Mouse (Mus musculus): Measurements from ENCODE around the gene Cyth1.

Cyth1 gene

DNA sequence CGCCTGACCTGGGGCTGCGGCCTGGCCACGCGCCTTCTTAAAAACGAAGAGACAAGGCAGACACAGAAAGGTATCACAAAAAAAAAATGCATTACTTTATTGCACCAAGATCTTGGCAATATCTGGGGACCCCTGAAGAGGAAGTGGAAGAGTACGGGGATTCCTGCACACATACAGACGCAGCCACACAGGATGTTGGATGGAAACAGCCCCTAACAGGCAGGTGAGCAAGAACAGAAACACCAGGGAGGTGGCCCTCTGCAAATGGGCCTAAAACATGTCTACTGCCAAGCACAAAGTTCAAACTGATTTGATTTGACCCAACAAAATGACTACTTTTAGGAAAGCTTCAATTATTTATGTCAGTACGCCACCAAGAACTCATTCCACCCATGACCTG, 11.2 kb upstream of the Cyth1 start:
- in situ Hi-C loops (cut with MboI; ENCODE audit: low pct_unique_long_range_greater_than_20kb in 1 of 2, low sequenced_read_pairs in 2 of 2, unreplicated experiment in 1 of 2): no loop called here

DNA sequence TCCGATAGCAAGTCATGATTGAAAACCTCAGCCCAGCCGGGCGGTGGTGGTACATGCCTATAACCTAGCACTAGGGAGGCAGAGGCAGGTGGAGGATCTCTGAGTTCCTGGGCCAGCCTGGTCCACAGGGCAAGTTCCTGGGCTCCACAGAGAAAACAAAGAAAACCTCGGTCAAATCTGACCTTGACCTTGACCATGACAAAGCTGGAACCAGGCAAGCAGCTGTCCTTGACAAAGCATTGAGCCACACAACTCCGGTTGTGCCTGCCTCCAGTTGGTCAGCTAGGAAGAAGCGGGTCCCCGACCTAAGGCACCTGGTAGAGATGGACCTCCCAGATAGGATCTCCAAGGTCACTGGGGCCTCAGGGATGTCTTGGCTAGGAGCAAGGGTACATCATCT, 8.0 kb upstream of the Cyth1 start:
- in situ Hi-C loops (cut with MboI; ENCODE audit: low pct_unique_long_range_greater_than_20kb in 1 of 2, low sequenced_read_pairs in 2 of 2, unreplicated experiment in 1 of 2): no loop called here

DNA sequence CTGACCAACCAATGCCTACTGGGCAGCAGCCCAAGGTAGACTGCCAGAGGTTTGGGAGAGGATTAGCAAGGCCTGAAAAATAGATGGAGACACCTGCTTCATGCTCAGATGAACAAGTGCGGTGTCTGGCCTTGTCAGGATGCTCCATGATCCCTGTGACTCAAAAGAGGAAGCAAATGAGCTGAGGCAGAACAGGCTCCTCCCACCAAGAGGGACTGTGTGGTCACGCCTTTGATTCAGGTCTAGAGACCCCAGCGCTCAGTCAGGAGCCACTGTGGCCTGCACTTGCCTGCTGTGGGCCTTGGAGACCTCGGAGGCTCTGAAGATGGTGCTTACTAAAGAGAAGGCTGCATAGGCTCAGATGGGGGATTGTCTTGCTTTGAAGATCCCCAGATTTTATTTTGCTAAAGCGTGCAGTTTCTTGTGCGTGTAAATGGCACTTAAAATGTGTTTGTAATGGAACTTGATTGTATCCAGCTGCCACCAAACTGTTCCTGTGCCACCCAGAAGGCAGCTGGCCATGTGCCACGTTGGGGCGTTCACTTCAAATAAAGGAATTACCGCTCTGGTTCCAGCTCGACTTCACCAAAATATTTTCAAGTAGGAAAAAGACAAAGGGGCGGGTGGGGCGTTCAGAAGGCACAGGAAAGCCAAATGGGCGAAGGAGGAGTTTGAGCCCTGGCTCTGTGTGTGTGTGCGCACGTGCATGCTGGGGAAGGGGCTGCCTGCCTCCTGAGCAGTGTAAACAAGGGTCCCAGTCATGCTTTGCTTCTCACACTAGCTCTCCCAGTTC, 6.0 kb upstream of the Cyth1 start:
- in situ Hi-C loops (cut with MboI; ENCODE audit: low pct_unique_long_range_greater_than_20kb in 1 of 2, low sequenced_read_pairs in 2 of 2, unreplicated experiment in 1 of 2): no loop called here

DNA sequence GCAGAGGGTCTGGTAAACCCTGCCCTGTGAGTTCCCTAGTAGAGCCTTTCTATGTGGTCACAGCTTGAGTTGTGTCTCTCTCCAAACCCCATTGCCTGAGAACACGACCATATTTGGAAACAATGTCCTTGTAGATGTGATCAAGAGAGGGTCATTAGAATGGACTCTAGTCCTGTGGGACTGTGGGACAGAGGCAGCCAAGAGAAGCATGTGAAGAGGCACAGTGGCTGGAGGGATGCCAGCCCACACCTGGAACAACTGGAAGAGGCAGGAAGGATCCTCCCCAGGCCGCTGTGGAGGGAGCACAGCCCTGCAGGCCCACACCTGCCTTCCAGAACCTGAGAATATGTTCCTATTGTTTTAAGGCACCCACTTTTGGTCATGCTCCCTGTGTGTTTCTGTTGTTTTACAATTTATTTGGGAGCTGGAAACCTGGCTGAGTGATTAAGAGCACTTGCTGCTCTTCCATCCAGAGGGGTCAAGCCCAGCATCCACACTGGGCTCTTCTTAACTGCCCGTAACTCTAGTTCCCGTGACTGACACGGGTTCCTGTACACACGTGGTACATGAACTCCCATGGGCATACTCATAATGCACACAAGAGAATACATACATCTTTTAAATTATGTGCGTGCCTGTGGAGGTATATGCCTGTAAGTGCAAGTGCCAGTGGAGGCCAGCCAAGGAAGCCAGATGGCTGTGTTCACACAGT, 5.2 kb upstream of the Cyth1 start:
- in situ Hi-C loops (cut with MboI; ENCODE audit: low pct_unique_long_range_greater_than_20kb in 1 of 2, low sequenced_read_pairs in 2 of 2, unreplicated experiment in 1 of 2): no loop called here

DNA sequence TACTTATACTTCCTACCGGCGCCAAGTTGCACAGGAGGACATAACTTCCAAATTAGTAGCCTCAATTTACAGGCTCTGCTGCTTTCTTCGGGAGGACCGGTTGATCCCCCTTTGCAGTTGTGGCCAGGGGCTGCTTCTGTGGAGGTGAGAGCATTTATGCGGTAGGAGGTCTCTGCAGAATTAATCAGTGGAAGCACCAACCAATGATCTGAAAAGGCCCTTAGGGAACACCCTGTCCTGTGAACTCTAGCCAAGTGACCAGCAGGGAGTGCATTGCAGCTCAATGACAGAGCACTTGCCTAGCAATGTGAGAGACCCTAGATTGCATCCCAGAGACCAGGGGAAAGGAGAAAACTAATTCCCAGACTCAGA, 606 bp upstream of the Cyth1 start:
- in situ Hi-C loops (cut with MboI; ENCODE audit: low pct_unique_long_range_greater_than_20kb in 1 of 2, low sequenced_read_pairs in 2 of 2, unreplicated experiment in 1 of 2): no loop called here

DNA sequence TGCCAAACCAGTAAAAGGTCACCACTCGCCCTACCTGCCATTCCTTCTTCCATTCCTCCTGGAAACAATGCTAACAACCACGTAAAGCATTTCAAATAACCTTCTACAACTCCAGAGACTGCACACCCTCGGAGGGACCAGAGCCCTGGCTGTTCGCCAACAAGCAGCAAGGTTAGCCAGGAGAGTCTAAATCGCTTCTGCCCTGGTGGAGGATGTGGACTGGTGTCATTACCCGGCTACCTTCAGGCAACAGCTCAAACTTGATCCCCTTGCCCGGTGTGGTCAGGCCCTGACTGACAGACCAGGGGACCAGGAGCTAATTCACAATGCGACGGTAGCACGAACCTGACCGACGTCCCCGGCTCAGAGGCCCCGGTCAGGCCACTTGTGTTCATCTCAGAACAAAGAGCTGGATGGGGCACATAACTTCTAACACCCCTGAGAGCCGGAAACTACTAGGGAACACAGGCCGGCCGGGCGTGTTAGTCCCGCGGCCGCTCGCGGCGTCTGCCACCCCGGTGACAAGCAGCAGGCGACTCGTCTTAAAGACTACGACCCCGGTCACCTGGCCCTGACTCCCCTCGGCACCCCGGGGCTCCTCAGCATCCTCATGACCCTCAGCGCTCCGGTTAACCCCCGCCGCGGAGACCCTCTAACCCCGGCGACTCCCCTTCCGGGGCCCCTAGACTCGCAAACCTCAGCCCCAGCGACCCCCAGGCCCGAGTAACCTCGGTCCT, 865 bp downstream of the Cyth1 start:
- in situ Hi-C loops (cut with MboI; ENCODE audit: low pct_unique_long_range_greater_than_20kb in 1 of 2, low sequenced_read_pairs in 2 of 2, unreplicated experiment in 1 of 2): no loop called here

DNA sequence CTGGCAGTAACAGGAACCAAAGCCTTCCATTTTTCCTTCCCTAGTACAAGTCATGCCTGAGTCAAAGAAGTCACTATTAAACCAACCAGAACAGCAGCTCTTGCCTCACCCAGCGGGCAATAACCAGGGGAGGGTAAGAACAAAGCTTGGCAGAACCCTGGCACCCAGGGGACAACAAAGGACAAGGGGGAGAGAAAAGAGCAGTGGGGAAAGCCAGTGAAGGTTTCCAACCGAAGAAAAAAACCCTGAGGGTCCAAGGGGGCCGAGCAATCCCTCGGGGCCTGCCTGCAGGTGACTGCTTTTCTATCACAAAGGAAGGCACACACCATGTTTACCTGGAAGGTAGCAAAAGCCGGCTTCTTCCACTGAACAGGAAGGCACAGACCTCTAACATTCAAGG, 1.7 kb downstream of the Cyth1 start:
- in situ Hi-C loops (cut with MboI; ENCODE audit: low pct_unique_long_range_greater_than_20kb in 1 of 2, low sequenced_read_pairs in 2 of 2, unreplicated experiment in 1 of 2): no loop called here

DNA sequence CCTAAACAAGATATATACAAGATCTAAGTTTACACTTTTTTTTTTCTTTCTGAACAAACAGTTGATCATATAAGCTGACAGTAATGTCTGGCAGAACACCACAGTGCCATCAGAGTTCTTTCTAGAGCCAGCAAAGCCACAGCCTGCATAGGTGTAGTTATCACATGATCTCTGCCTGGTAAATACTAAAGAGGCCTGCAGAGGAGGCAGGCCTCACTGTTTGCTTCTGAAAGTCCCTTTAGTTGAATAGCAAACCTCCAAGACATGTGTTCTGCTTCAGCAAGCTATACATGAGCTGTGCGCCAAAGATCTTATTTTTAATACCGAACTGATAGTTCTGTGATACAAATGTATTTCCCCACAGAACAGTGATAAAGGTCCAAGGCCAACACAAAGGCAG, 3.3 kb downstream of the Cyth1 start:
- in situ Hi-C loops (cut with MboI; ENCODE audit: low pct_unique_long_range_greater_than_20kb in 1 of 2, low sequenced_read_pairs in 2 of 2, unreplicated experiment in 1 of 2): no loop called here

DNA sequence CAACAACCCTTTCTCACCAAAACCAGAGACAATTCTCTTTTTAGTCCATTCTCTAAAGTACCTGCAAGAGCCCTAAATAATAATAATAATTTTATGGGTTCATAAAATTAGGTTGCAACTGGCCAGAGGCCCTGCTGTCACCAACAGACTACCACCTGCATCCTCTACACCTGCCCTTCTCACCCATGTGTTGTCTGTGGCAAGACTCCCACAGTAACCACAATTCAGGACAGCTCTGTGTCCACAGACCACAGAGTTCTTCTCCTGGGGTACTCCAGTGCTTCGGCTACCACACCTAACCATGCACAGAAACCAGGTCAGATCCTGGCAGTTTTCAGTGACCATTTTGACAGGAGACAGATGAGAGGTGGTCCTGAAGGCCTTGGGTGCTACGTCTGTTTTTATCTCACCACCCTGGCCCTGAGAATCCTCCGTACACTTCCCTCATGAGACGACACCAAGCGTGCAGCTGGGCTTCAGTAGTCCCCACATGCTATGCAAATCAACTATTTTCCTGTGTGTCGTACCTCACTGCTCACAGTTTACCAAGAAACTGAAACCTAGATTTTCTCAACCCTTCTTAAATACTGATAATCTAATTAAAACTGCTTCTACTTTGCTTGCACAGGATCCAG, 4.6 kb downstream of the Cyth1 start:
- in situ Hi-C loops (cut with MboI; ENCODE audit: low pct_unique_long_range_greater_than_20kb in 1 of 2, low sequenced_read_pairs in 2 of 2, unreplicated experiment in 1 of 2): no loop called here

DNA sequence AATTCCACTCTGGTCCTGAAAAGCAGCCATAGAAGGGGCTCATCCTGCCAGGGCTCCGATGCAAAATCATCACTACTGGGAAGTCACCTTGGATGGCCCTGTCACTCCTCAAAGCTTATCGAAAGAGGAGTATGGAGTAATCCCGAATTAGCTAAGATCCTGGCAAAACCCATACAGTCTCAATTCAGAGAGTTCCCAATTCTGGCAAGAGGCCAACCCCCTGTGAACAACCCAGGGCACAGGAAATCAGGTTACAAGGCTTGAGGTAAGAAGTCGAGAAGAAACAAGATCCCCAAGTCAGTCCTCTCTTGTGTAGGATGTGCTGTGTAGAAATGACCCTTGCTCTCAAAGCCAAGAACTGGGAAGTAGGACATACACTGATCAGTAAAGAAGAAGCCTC, 5.9 kb downstream of the Cyth1 start:
- in situ Hi-C loops (cut with MboI; ENCODE audit: low pct_unique_long_range_greater_than_20kb in 1 of 2, low sequenced_read_pairs in 2 of 2, unreplicated experiment in 1 of 2): no loop called here

DNA sequence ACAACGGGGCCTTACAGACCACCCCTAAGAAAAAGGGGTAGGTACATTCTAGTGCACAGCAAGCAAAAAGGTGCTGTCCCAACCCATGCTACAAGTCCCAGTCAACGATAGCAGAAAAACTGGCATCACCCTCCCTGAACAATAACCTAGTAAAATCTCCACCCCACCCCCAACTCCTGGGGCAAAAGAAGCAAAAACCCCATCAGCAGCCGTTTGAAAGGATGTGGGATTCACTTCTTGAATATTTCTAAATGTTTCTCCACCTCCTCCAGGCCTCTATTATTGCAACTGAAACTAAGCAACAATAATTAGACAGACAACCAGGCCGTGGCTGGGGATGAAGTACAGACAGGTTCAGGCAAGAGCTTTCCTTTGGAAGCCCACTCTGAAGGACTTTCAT, 8.0 kb downstream of the Cyth1 start:
- in situ Hi-C loops (cut with MboI; ENCODE audit: low pct_unique_long_range_greater_than_20kb in 1 of 2, low sequenced_read_pairs in 2 of 2, unreplicated experiment in 1 of 2): no loop called here

DNA sequence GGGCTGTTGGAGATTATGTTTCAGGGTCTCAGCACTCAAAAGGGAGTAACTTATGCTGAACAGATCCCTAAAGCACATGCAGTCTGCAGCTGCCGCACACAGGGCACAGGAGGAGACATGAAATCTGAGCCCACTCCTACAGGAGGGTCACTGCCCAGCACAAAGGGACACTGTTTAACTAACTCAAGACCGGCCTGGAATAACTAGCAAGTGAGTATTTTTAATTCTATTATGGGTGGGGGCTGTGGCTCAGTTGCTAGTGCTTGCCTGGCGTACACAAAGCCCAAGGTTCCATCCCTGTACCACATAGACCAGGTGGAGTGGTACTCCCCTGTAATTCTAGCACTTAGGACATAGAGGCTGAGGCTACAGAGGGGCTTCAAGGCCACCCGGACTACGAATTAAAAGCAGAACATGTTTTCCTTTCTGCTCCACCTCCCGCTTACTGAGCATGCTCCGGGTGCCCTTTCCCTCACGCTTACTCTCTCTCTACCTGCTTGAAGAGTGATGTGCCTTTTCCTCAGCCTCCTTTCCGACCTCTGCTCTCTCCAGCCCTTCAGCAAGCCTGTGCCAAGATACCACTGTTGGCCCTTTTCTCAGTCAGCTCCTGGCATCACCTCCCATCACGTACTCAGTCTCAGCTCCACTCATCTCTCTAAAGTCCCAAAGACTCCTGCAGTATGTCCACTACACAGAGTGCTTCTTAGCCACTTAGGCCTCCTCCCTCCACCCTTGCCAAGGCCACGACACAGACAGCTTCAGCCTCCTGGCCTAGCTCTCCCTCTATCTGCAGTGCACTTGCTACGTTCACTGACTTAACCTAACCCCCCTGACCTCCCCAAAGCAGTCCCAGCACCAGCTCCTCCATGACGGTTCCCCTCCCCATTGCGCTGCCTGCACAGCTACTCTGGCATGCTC, 8.9 kb downstream of the Cyth1 start:
- in situ Hi-C loops (cut with MboI; ENCODE audit: low pct_unique_long_range_greater_than_20kb in 1 of 2, low sequenced_read_pairs in 2 of 2, unreplicated experiment in 1 of 2): no loop called here

DNA sequence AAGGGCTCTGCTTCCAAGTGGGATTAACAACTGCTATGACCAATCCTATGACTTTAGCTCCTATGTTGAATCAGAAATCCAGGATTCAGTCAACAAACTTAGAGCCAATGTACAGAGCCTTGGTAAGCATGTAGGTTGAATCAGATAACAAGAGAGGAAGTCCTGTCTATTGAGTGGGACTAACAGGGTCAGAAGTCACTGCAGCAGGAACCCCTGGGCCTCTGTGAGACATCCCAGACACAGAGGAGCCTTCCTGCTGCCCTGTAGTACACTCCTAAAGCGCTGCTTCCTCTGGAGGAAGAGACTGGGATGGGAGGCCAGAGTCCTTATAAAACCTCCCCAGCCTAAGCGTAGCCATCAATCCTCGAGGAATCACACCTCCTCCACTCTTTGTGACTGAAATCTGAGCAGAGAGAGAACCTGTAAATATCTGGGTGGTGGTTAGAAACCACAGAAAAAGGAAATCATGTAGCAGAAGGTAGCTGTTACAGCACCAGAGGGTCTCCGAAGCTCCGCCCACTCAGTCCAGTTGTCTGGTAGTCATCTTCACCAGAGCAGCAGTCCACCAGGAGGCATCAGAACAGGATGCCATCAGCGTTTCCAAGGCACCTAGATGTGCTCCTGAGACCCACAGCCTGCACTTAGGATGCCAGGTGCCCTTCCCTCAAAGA, 11.7 kb downstream of the Cyth1 start:
- in situ Hi-C loops (cut with MboI; ENCODE audit: low pct_unique_long_range_greater_than_20kb in 1 of 2, low sequenced_read_pairs in 2 of 2, unreplicated experiment in 1 of 2): no loop called here

DNA sequence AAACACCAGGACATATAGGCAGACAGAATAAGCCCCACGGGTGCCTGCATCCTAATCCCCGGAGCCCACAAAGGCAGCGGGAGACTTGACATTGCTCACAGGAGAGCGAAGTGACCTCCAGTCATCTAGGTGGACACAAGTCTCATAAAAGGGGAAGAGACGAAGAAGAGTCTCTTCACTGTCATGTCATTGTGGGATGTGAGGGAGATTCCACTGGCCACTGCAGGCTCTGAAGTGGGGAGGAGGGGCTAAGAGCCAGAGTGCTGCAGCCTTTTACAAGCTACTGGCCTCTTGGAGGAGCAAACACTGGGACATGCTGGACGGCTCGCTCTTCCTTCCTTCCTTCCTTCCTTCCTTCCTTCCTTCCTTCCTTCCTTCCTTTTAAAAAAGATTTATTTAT, 13.5 kb downstream of the Cyth1 start:
- in situ Hi-C loops (cut with MboI; ENCODE audit: low pct_unique_long_range_greater_than_20kb in 1 of 2, low sequenced_read_pairs in 2 of 2, unreplicated experiment in 1 of 2): no loop called here

DNA sequence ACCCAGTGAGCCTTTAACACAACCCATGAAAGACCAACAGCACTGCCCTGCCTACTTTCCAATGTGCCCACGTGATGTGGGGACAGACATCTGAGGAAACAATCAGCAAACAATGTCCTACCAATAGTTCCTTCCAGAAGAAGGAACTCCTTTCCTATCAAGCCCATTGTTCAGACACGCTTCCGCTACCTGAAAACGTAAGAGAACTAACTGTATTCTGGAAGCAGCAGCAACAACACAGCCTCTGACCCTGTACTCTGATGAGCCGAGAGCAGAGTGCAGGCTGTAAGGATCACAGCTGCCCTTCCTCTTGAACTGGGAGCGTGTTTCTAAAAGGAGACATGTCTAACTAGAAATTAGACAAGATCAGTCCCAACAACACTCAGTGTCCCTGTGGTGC, 13.9 kb downstream of the Cyth1 start:
- in situ Hi-C loops (cut with MboI; ENCODE audit: low pct_unique_long_range_greater_than_20kb in 1 of 2, low sequenced_read_pairs in 2 of 2, unreplicated experiment in 1 of 2): no loop called here

DNA sequence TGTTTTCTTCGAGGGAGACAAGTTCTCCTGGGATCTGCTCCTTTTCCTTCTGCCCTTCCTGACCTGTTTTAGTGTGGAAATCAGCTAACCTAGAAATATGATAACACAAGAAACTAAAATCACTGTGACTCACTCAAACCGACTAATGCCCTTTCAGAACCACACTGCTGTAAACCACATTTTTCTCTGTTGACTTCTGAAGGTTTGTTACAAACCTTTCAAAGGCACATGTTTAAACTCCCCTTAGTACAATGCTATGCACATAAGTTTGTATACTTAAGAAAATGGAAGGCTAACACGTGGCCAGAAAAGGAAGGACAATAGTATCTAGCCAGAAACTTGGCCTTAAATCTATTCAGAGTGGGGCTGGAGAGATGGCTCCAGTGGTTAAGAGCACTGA, 14.5 kb downstream of the Cyth1 start:
- in situ Hi-C loops (cut with MboI; ENCODE audit: low pct_unique_long_range_greater_than_20kb in 1 of 2, low sequenced_read_pairs in 2 of 2, unreplicated experiment in 1 of 2): no loop called here

DNA sequence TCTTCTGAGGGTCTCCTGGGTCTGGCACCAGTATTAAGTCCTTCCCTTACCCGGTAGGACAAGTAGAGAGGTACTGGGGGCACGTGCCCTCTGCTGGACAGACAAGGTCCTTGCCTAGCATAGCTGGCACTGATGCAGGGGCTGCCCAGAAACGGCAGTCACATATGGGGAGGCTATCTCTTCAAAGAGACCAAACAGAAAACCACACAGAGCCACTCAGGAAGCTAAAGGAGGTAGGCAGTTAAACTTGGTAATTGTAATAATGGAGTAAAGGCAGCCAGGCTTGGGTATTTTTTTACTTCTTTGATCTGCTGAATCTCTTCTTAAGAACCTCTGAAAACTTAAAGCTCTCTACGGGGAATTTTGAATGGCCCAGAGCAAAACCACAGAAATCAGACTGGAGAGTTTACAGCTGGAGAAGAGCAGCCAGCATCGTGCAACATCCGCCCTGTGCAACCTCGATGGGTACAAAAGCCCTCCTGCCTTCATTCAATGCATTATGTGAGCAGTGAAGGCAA, 16.0 kb downstream of the Cyth1 start:
- in situ Hi-C loops (cut with MboI; ENCODE audit: low pct_unique_long_range_greater_than_20kb in 1 of 2, low sequenced_read_pairs in 2 of 2, unreplicated experiment in 1 of 2): no loop called here

DNA sequence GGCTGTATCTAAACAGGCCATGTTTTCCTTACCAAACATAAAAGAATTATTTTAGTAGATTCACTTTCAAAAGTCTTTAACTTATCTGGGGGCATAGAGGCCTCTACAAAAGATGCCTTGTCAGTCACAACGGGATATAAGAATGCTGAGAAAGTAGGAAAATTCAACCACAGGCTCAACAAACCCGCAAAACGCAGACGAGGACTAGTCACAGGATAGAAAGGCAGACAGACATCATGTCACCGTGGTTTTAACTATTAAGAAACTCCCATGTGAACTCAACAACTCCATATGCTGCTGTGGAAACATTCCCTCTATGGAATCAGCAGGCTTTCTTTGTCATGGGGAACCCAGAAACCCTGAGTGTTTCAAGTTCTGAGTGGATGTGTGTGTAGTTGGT, 18.5 kb downstream of the Cyth1 start:
- in situ Hi-C loops (cut with MboI; ENCODE audit: low pct_unique_long_range_greater_than_20kb in 1 of 2, low sequenced_read_pairs in 2 of 2, unreplicated experiment in 1 of 2): no loop called here

Data from mouse embryonic stem cell (cell line).